Mouse (Mus musculus) kidney, postnatal 4 days (tissue): ENCODE data around the gene Frmd3.
"Not testable (repeated sequence)": the region's sequence is repeated elsewhere in the genome, so short reads cannot be mapped to it uniquely, and the experiment has no call there.

Experiments
- DNase-seq, 2 experiments: peaks; one replicate each; pipeline ENCODE4 v3.0.0; 2021; ENCODE audit warnings: mixed read lengths in 2 of 2

The Frmd3 gene

GRCm38 (mm10) chr4:74013211-74014047, at the start of gene Frmd3:
Gene Frmd3, plus strand, starts transcription at chr4:74013442.
- DNase-seq, result peak; percentile 45 to 66

DNA sequence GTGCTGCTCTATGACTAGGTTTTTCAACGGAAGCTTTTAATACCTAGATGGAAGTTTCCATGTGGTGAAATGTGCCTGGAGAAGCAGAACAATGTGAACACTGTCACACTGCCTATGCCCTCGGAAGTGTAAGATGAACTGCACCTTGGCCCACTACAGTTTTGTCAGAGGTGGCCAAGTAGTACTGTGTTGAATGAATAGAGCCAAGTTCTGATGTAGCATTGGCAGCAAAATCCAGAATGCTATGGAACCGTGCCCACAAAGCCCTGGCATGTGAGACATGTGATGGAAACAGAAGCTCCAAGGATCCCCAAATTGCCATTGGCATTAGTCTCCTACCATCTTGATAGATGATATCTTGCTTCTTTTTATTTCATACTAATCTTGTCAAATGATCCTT, 32.8 kb upstream of the Frmd3 start:
- no peak for DNase-seq

DNA sequence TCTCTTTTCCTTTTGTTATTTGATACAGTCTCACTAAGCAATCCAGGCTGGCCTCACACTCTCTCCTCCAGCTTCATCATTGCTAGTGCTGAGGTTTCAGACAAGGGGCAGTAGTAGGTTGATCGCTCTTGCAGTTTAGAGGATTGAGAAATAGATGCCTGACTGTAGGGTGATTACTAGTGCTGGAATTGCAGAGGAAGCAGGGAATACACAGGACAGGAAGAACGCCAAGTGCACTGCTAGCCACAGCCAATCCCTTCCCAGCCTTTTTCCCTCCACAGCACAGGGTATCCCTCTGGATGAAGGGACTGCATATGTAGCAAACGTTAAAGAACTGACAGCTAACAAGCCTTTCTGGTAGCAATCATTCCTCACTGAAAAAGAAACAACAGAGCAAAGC, 965 bp upstream of the Frmd3 start:
- no peak for DNase-seq

GRCm38 (mm10) chr4:74012700-74013099, 542 bp upstream of the Frmd3 start:
- no peak for DNase-seq

GRCm38 (mm10) chr4:74014048-74014500, 832 bp downstream of the Frmd3 start:
- peak in 1 of 2 experiments; percentile 8 for DNase-seq

DNA sequence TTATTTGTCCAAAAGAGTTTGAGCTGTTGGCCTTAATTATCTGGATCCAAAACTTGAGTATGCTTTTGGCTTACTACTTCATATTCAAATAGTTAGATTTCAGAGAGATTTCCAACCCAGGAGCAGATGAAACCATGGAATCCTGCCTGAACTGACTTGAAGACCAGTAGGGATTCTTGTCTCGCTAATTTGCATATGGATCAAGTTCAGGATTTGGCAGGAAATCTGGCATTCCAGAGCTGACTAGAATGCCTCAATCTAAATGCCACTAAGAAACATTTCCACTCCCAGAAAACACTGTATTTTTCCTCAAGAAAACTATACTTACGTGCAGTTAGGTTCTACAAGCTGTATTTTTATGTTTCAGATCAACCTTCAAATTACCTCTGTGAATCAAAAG, 6.8 kb downstream of the Frmd3 start:
- DNase-seq, result no peak

DNA sequence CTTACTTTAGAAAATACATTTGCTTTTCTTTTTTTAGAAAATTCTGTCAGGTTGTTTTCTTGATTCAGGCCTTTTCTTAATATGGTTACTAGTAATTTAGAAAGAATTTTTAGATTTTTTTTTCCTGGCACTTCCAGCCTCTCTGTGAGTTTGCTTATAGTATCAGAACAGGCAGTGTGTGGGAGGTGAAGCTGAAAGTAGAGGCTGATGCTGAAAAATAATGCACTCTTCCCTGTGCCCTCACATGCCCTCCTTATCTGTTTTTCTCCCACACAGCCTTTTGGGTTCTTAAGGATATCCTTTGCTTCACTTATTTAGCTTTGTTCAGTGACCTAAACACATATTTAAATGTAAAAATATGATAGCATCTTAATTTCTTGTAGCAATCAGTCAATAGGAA, 30.0 kb downstream of the Frmd3 start:
- DNase-seq, result no peak

DNA sequence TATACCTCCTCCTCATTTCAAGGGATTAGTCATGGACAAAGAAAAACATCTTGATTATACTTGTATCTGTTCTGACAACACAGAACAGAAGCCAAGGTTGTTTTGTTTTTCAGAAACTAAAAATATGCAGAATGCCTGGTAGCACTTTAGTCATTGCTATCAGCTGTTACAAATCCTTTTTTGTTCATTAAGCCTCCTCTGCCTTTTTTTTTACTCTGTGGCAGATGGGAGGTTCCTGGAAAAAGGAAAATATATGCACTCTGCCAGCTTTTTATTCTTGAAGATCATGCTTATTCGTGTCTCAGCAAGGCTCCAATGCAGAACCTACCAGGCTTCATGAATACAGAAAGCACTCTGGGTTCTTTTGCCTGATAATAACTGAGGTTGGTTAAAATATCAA, 38.5 kb downstream of the Frmd3 start:
- no peak for DNase-seq

GRCm38 (mm10) chr4:74076727-74077126, 63.5 kb downstream of the Frmd3 start:
- DNase-seq, result no peak

DNA sequence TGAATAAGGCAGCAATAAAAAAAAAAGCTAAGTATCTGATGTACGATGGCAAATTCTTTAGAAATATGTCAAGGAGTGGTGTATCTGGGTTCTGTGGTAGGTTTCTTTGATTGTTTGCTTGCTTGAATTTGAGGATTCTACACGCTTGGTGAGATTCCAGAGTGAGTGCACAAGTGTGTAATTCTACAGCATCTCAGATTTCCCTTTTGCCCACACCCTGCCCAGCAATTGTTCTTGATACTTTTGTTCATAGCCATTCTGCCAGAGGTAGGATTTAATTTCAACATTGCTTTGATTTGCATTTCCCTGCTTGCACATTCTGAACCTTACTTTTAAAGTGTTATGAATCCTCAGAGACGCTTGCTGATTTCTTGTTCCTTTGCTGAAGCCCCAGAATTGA, 97.6 kb downstream of the Frmd3 start:
- DNase-seq, result no peak

DNA sequence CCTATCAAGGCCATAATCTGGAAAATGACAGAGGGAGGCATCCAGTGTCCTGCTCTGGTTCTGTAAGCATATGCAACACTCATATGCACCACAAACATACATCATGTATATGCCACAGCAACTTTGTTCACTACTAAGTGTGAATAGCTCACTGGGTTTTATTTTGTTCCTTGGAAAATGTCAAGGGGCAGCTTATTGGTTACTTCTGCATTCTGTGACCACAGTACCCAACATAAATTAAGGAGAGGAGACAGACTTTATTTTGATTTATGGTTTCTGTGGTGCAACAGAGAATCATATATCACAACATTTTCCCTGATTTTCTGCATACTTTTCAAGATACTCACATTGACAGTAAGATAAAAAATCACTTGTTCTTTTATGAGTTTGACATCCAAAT, 178.3 kb downstream of the Frmd3 start:
- no peak for DNase-seq

GRCm38 (mm10) chr4:74201281-74201811, 188.1 kb downstream of the Frmd3 start:
- no peak for DNase-seq

GRCm38 (mm10) chr4:74221780-74222179, 208.5 kb downstream of the Frmd3 start:
- DNase-seq, result not testable (repeated sequence)

DNA sequence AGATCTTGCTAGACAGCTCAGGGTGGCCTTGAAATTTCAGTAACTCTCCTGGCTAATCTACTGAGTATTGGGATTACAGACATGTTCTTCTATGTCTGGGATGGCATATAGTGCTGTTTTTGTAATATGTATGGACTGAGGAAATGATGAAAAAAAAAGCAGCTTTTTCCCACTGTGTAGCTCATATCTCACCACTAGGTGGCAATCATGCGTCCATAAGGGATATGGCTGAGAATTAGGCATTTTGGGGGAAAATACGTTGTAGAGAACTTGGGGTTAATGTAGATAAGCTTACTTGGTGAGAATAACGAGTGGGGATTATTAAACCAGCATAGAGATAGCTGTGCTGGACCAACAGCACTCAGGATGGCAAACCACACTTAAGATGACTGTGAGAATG, 209.1 kb downstream of the Frmd3 start:
- DNase-seq, result peak; percentile 12

GRCm38 (mm10) chr4:74224210-74224609, 211.0 kb downstream of the Frmd3 start:
- no peak for DNase-seq

- DNase-seq, result peak; percentile 16 to 28
Observed at GRCm38 (mm10) chr4:74230994-74231393, 217.8 kb downstream of the Frmd3 start.

- peak; percentile 63 to 72 for DNase-seq
Observed at GRCm38 (mm10) chr4:74231405-74231804, 218.2 kb downstream of the Frmd3 start.

GRCm38 (mm10) chr4:74233534-74233933, 220.3 kb downstream of the Frmd3 start:
- no peak for DNase-seq

DNA sequence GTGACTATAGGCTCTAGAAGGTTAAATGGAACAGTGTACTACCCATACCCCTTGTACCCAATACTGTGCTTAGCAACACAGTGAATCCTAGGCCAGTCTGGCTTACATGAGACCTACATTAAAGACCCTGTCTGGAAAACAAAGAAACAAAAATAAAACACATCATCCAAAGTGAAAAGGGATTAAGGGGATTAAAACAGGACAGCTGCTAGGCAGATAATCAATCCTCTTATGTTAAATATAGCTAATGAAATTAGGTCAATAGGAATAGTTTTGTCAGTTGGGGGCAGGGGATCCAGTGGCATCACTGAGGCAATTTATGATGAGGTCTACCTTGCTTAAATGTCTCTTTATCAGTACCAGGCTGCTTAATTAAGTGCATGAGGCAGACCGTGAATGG, 228.9 kb downstream of the Frmd3 start, which contains the start of gene Kdm4c:
Kdm4c (plus strand) TSS at position 322 of the 400 bp plus-strand sequence.
- no peak for DNase-seq
